Mouse (Mus musculus): ENCODE data around the gene Inpp5f.

DNA sequence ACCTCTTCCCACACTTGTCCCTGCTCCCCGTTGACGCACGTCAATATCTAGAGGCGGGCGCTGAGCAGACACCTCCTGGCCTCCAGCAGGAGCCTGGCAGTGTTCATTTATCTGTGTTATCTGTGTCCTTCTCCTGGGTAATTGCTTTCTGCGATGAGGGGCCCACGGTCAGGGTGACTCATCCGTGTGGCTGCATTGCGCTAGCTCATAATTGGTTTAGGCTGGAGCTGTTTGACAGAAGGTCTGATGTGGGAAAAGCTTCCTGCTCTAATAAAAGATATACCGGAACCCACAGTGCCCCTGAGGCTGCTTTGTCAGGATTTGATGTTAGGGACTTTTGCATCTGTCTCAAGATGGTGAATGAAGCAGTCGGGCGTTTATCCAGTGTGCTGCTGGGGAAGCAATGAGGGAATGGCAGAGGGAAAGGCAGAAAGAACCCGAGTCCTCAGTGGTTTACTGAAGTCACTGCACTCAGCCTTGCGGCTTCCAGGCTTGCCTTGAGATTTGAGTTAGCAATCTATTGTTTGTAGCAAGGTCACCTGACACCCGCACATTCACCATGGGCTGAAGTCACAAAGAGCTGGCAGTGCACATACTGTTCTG lies 61.4 kb downstream of the Inpp5f start:
- no peak for TF ChIP-seq CTCF (IDR thresholded peaks at IDR 0.05; ENCODE audit: low read depth, low read length)
- TF ChIP-seq POLR2A (IDR thresholded peaks at IDR 0.05; ENCODE audit: borderline replicate concordance, low read depth, low read length), result no peak

Data from bone marrow macrophage, adult 2 months (primary cell).